Mouse (Mus musculus): ENCODE data around the gene Il1f5. TPM values are rescaled to one million over a fixed set of nuclear protein-coding genes. Genes with fewer than 3 reads are reported as not detected.

Il1f5 gene
- 0.04 TPM in 1 of 2 replicates, not detected in the other for polyA plus RNA-seq (2012; rRNA removed)

GRCm38 (mm10) chr2:24276654-24277053 is at the start of gene Il1f5:
TSS of gene Il1f5 (plus strand) at chr2:24276954.
- DNase-seq (ENCODE audit: low spot score): no peak

GRCm38 (mm10) chr2:24227191-24227590 is 49.6 kb upstream of the Il1f5 start:
- DNase-seq (ENCODE audit: low spot score): no peak

- no peak for DNase-seq (ENCODE audit: low spot score)
Observed at GRCm38 (mm10) chr2:24267503-24267902, 9.3 kb upstream of the Il1f5 start.

GRCm38 (mm10) chr2:24273619-24274018 is 3.1 kb upstream of the Il1f5 start:
- DNase-seq (ENCODE audit: low spot score): no peak

GRCm38 (mm10) chr2:24275146-24275545 is 1.6 kb upstream of the Il1f5 start:
- no peak for DNase-seq (ENCODE audit: low spot score)

- DNase-seq (ENCODE audit: low spot score): no peak
Observed at GRCm38 (mm10) chr2:24290896-24291295, 14.1 kb downstream of the Il1f5 start, which contains the start of gene Il1f10. TSS of gene Il1f10 (plus strand) at chr2:24291196.

GRCm38 (mm10) chr2:24294616-24295015 is 17.9 kb downstream of the Il1f5 start:
- no peak for DNase-seq (ENCODE audit: low spot score)

GRCm38 (mm10) chr2:24296837-24297236 is 20.1 kb downstream of the Il1f5 start:
- DNase-seq (ENCODE audit: low spot score): no peak

- DNase-seq (ENCODE audit: low spot score): no peak
Observed at GRCm38 (mm10) chr2:24311302-24312001, 34.7 kb downstream of the Il1f5 start.

GRCm38 (mm10) chr2:24316919-24317318 is 40.2 kb downstream of the Il1f5 start:
- no peak for DNase-seq (ENCODE audit: low spot score)

- DNase-seq (ENCODE audit: low spot score): no peak
Observed at GRCm38 (mm10) chr2:24317919-24318598, 41.3 kb downstream of the Il1f5 start.

Other genes starting within 250 kb of the Il1f5 start
- 8.3 and 8.5 TPM in 2 replicates for gene Hnmt, start 227.6 kb upstream of the Il1f5 start, polyA plus RNA-seq (2012; rRNA removed)
- gene Tbpl2, start 180.4 kb upstream of the Il1f5 start, polyA plus RNA-seq (2012; rRNA removed): not detected in 2 replicates
- not detected in 2 replicates for gene Il1f8, start 123.8 kb upstream of the Il1f5 start, polyA plus RNA-seq (2012; rRNA removed)
- gene Il1f9, start 90.5 kb upstream of the Il1f5 start, polyA plus RNA-seq (2012; rRNA removed): not detected in 2 replicates
- gene Il1f6, start 61.5 kb upstream of the Il1f5 start, polyA plus RNA-seq (2012; rRNA removed): not detected in 2 replicates
- not detected in 2 replicates for gene Il1f10, start 14.2 kb downstream of the Il1f5 start, polyA plus RNA-seq (2012; rRNA removed)
- gene Il1rn, start 59.9 kb downstream of the Il1f5 start, polyA plus RNA-seq (2012; rRNA removed): 5.2 and 7.6 TPM in 2 replicates
- 17.9 and 22.3 TPM in 2 replicates for gene Psd4, start 90.6 kb downstream of the Il1f5 start, polyA plus RNA-seq (2012; rRNA removed)
- not detected in 2 replicates for gene Pax8, start 198.6 kb downstream of the Il1f5 start, polyA plus RNA-seq (2012; rRNA removed)

Measured in urinary bladder, adult 2 months (tissue).